Comparison of ENCODE assay signal across 28 mouse cellular contexts in genomic region chr13:19358027-19358426, GRCm38 (mm10). TPM values are rescaled to one million over a fixed set of nuclear protein-coding genes. Genes with fewer than 3 reads are reported as not detected.
DNase-seq lines count a peak whose midpoint lies in the region; ATAC-seq and TF ChIP-seq lines count a peak whose summit lies in the region.
"Had no signal": no experiment of that assay in that cellular context is flagged by ENCODE, and none has a peak within 500 bp of the region (broad histone marks: within the 10 kb centered on the region; RNA-seq: fewer than 3 reads in every experiment).

No protein-coding gene starts in this region.

- no peaks in the 10 kb centered on the region for H3K27me3 ChIP-seq in forebrain, postnatal 0 days (ENCODE audit: insufficient read depth, low read length)
- H3K27me3 ChIP-seq in forebrain, embryonic 14.5 days (replicated peaks; ENCODE audit: control insufficient read depth, insufficient read depth, low read length), result no peaks in the 10 kb centered on the region
- no peaks in the 10 kb centered on the region for H3K27me3 ChIP-seq in heart, embryonic 16.5 days (ENCODE audit: control insufficient read depth, insufficient read depth, low read length)
- no peaks in the 10 kb centered on the region for H3K27me3 ChIP-seq in lung, embryonic 16.5 days (ENCODE audit: control insufficient read depth, insufficient read depth, low read depth, low read length)
- H3K27me3 ChIP-seq: CH12.LX; hindbrain, embryonic 15.5 days; kidney, embryonic 15.5 days; limb, embryonic 12.5 days; megakaryocyte, embryonic 14.5 days; midbrain, embryonic 15.5 days; Patski had no signal

- DNase-seq in forebrain, postnatal 0 days, result no peak
- no peak for DNase-seq in forebrain, embryonic 14.5 days (ENCODE audit: low spot score)
- no peak for DNase-seq in heart, postnatal 10 days
- no peak for DNase-seq in lung, postnatal 14 days
- peak; percentile 16 for DNase-seq in 416B (ENCODE audit: low read depth)
- DNase-seq: adrenal gland, adult 2 months; cerebellum, adult 18-20 months; cerebellum, postnatal 14 days; gastrocnemius, postnatal 25 days; heart, postnatal 36 days; kidney, postnatal 4 days; liver, postnatal 0 days; thymus, postnatal 36 days had no signal

- H3K36me3 ChIP-seq in forebrain, postnatal 0 days (ENCODE audit: insufficient read depth), result peaks cover 46% of the 10 kb centered on the region
- H3K36me3 ChIP-seq in forebrain, embryonic 14.5 days (ENCODE audit: control insufficient read depth, insufficient read depth, low read length), result peaks cover 40% of the 10 kb centered on the region
- H3K36me3 ChIP-seq in heart, embryonic 16.5 days (ENCODE audit: control insufficient read depth, insufficient read depth), result peaks cover 7% of the 10 kb centered on the region
- peaks cover 5% of the 10 kb centered on the region for H3K36me3 ChIP-seq in lung, embryonic 16.5 days (ENCODE audit: control insufficient read depth, insufficient read depth, low read length)

- H3K4me3 ChIP-seq in forebrain, postnatal 0 days (ENCODE audit: low read depth, low read length), result no peak overlapping the region
- H3K4me3 ChIP-seq in forebrain, embryonic 14.5 days (ENCODE audit: low read depth, low read length), result no peak overlapping the region
- H3K4me3 ChIP-seq in heart, embryonic 16.5 days (ENCODE audit: low read length), result no peak overlapping the region
- no peak overlapping the region for H3K4me3 ChIP-seq in lung, embryonic 16.5 days (ENCODE audit: low read length)
- H3K4me3 ChIP-seq: forebrain, embryonic 10.5 days; hindbrain, embryonic 15.5 days; kidney, embryonic 15.5 days; limb, embryonic 12.5 days; megakaryocyte, embryonic 14.5 days; midbrain, embryonic 15.5 days had no signal

- TF ChIP-seq CTCF in forebrain, postnatal 0 days (IDR thresholded peaks at IDR 0.05; ENCODE audit: low read depth), result no peak

- no peak overlapping the region for H3K9ac ChIP-seq in forebrain, postnatal 0 days
- no peak overlapping the region for H3K9ac ChIP-seq in forebrain, embryonic 14.5 days (ENCODE audit: low read length)
- H3K9ac ChIP-seq in heart, embryonic 16.5 days (ENCODE audit: low read length), result peak overlapping the region; percentile 30; the same call in 1 of the 2 replicates
- no peak overlapping the region for H3K9ac ChIP-seq in lung, embryonic 16.5 days (ENCODE audit: low read length)
- H3K9ac ChIP-seq: hindbrain, embryonic 15.5 days; kidney, embryonic 15.5 days; limb, embryonic 12.5 days; liver, postnatal 0 days; midbrain, embryonic 15.5 days had no signal

- 70% methylated on average over 5 of the region's 5 CpGs for WGBS in forebrain, postnatal 0 days
- WGBS in forebrain, embryonic 14.5 days, result 78% methylated on average over 5 of the region's 5 CpGs
- WGBS in heart, embryonic 16.5 days, result 68% methylated on average over 5 of the region's 5 CpGs
- 46% methylated on average over 5 of the region's 5 CpGs for WGBS in lung, embryonic 16.5 days

- no peak overlapping the region for H3K27ac ChIP-seq in forebrain, postnatal 0 days (ENCODE audit: low read depth, low read length)
- no peak overlapping the region for H3K27ac ChIP-seq in forebrain, embryonic 14.5 days (ENCODE audit: low read depth, low read length)
- peak overlapping the region; percentile 26; the same call in 1 of the 2 replicates for H3K27ac ChIP-seq in heart, embryonic 16.5 days (ENCODE audit: low read length)
- no peak overlapping the region for H3K27ac ChIP-seq in lung, embryonic 16.5 days (ENCODE audit: low read length)
- H3K27ac ChIP-seq: forebrain, embryonic 10.5 days; hindbrain, embryonic 15.5 days; kidney, embryonic 15.5 days; limb, embryonic 12.5 days; midbrain, embryonic 15.5 days had no signal

- no peaks in the 10 kb centered on the region for H3K4me1 ChIP-seq in forebrain, postnatal 0 days (ENCODE audit: insufficient read depth)
- H3K4me1 ChIP-seq in forebrain, embryonic 14.5 days (ENCODE audit: control insufficient read depth, insufficient read depth, low read length), result no peaks in the 10 kb centered on the region
- H3K4me1 ChIP-seq in heart, embryonic 16.5 days (ENCODE audit: control insufficient read depth, insufficient read depth, low read length), result no peaks in the 10 kb centered on the region; the same call in 1 of the 2 replicates
- H3K4me1 ChIP-seq in lung, embryonic 16.5 days (replicated peaks; ENCODE audit: control insufficient read depth, insufficient read depth, low read length), result no peaks in the 10 kb centered on the region
- H3K4me1 ChIP-seq: kidney, embryonic 15.5 days; midbrain, embryonic 15.5 days had no signal

- ATAC-seq in forebrain, postnatal 0 days, result peak; percentile 9; the same call in 1 of the 2 replicates
- no peak for ATAC-seq in forebrain, embryonic 14.5 days
- ATAC-seq in heart, embryonic 16.5 days (replicated peaks; ENCODE audit: extremely low read depth, insufficient read depth, low FRiP score), result no peak
- peak; percentile 84 for ATAC-seq in lung, embryonic 16.5 days (ENCODE audit: low read depth)
- no peak for ATAC-seq in granulocyte monocyte progenitor cell, adult 5-6 weeks (replicated peaks; ENCODE audit: poor library complexity, severe bottlenecking)
- ATAC-seq: intestine, postnatal 0 days; liver, postnatal 0 days; midbrain, embryonic 15.5 days; Patski had no signal

- intact Hi-C loops in heart, postnatal 10 days (cut with DNase I), result no loop called here

- no peak overlapping the region for H3K4me2 ChIP-seq in forebrain, postnatal 0 days (ENCODE audit: low read depth)
- no peak overlapping the region for H3K4me2 ChIP-seq in forebrain, embryonic 14.5 days (ENCODE audit: low read length)
- no peak overlapping the region for H3K4me2 ChIP-seq in heart, embryonic 16.5 days (ENCODE audit: low read depth, low read length)
- H3K4me2 ChIP-seq in lung, embryonic 16.5 days (ENCODE audit: low read depth, low read length), result no peak overlapping the region
- H3K4me2 ChIP-seq: heart, embryonic 11.5 days; hindbrain, embryonic 15.5 days; kidney, embryonic 15.5 days; limb, embryonic 12.5 days; liver, embryonic 11.5 days; midbrain, embryonic 15.5 days had no signal

- H3K9me3 ChIP-seq in forebrain, postnatal 0 days (ENCODE audit: low read length), result no peaks in the 10 kb centered on the region
- no peaks in the 10 kb centered on the region for H3K9me3 ChIP-seq in forebrain, embryonic 14.5 days (replicated peaks; ENCODE audit: control insufficient read depth, low read length)
- H3K9me3 ChIP-seq in heart, embryonic 16.5 days (replicated peaks; ENCODE audit: control insufficient read depth, low read length), result no peaks in the 10 kb centered on the region
- H3K9me3 ChIP-seq in lung, embryonic 16.5 days (ENCODE audit: control insufficient read depth, low read length), result no peaks in the 10 kb centered on the region
- H3K9me3 ChIP-seq: forebrain, embryonic 10.5 days; G1E; hindbrain, embryonic 15.5 days; kidney, embryonic 15.5 days; limb, embryonic 12.5 days; megakaryocyte, embryonic 14.5 days; midbrain, embryonic 15.5 days had no signal

RNA-seq across cellular contexts. Expression of gene Stard3nl, which starts 37.6 kb away (rescaled TPM):
- total RNA-seq in forebrain, postnatal 0 days (2014; rRNA removed), result 106 and 119 TPM in 2 replicates
- 180 and 199 TPM in 2 replicates for polyA plus RNA-seq in forebrain, postnatal 0 days (2015; fragmentation: Nextera tagmentation; extraction: Ambion mirVana)
- polyA plus RNA-seq in forebrain, embryonic 14.5 days (2014; fragmentation: Nextera tagmentation; extraction: Ambion mirVana), result 199 and 213 TPM in 2 replicates
- 65.7 and 72.4 TPM in 2 replicates for polyA plus RNA-seq in heart, embryonic 16.5 days (2015; fragmentation: Nextera tagmentation; extraction: Ambion mirVana)
- 10 to 100 TPM; 19.0 to 22.9 TPM for total RNA-seq in heart, postnatal 10 days (2021)
- polyA plus RNA-seq in lung, embryonic 16.5 days (2015; fragmentation: Nextera tagmentation; extraction: Ambion mirVana), result 102 and 107 TPM in 2 replicates
- 15.9 and 16.0 TPM in 2 replicates for total RNA-seq in granulocyte monocyte progenitor cell, adult 5-6 weeks (2014; fragmentation: Nextera tagmentation)
- total RNA-seq in granulocyte monocyte progenitor cell, adult 5-6 weeks (2017), result 17.2 and 23.2 TPM in 2 replicates

Comparison
In these comparisons a context has a peak if more than half of its experiments do, and no peak if none do; other contexts are left out.
1. ATAC-seq: peak in forebrain, postnatal 0 days (single experiment) and lung, embryonic 16.5 days (single experiment); none in forebrain, embryonic 14.5 days (single experiment), heart, embryonic 16.5 days (single experiment) and granulocyte monocyte progenitor cell, adult 5-6 weeks (single experiment).